Mouse (Mus musculus) liver, embryonic 15.5 days (tissue): ENCODE results near the gene Slc25a42. TPM values are rescaled to one million over a fixed set of nuclear protein-coding genes. Genes with fewer than 3 reads are reported as not detected.
A peak's percentile ranks its signal among the peaks of the same experiment; 100 is the strongest.
"Not testable (repeated sequence)": the region's sequence is repeated elsewhere in the genome, so short reads cannot be mapped to it uniquely, and the experiment has no call there.

Source experiments
- ATAC-seq: fragments of 200-750 bp; cut with Nextera tagmentation; 2 replicates; pipeline ENCODE4 v1.8.0; 2017; ENCODE audit warnings: moderate number of reproducible peaks, mild to moderate bottlenecking, moderate library complexity; ENCODE audit not compliant: insufficient read depth
- H3K27ac ChIP-seq: fragments of 300-500 bp; sonication (generic); replicated peaks from 2 replicates; pipeline ENCODE4 v1.5.1; 2015; ENCODE audit warnings: mild to moderate bottlenecking, inconsistent platforms
- H3K27me3 ChIP-seq: fragments of 300-500 bp; sonication (generic); 2 replicates; pipeline ENCODE4 v1.6.1; 2015; ENCODE audit warnings: mild to moderate bottlenecking, inconsistent platforms
- H3K36me3 ChIP-seq: fragments of 300-500 bp; sonication (generic); replicated peaks from 2 replicates; pipeline ENCODE4 v1.6.1; 2015; ENCODE audit warnings: moderate library complexity, mild to moderate bottlenecking, inconsistent platforms
- H3K4me1 ChIP-seq: fragments of 300-500 bp; sonication (generic); replicated peaks from 2 replicates; pipeline ENCODE4 v1.6.1; 2015; ENCODE audit warnings: inconsistent platforms
- H3K4me2 ChIP-seq: fragments of 300-500 bp; sonication (generic); 2 replicates; pipeline ENCODE4 v1.6.1; 2015; ENCODE audit warnings: moderate library complexity, mild to moderate bottlenecking, inconsistent platforms
- H3K4me3 ChIP-seq: fragments of 300-500 bp; sonication (generic); replicated peaks from 2 replicates; pipeline ENCODE4 v1.5.1; 2015; ENCODE audit warnings: mild to moderate bottlenecking, inconsistent platforms
- H3K9ac ChIP-seq: fragments of 300-500 bp; sonication (generic); 2 replicates; pipeline ENCODE4 v1.6.1; 2015; ENCODE audit warnings: moderate library complexity, mild to moderate bottlenecking, inconsistent platforms
- H3K9me3 ChIP-seq: fragments of 300-500 bp; sonication (generic); replicated peaks from 2 replicates; pipeline ENCODE4 v1.6.1; 2016; ENCODE audit warnings: inconsistent platforms
- WGBS: fragments of 180-500 bp; shearing (Covaris S2); methylation state at CpG from one replicate; pipeline ENCODE4 v1.1.7; 2015; ENCODE audit warnings: mixed read lengths; ENCODE audit not compliant: insufficient replicate concordance; 5-methylcytosine and 5-hydroxymethylcytosine counted together
- polyA plus RNA-seq: library from polyadenylated mRNA; unstranded; fragments of >200 nt; fragmentation: Nextera tagmentation; extraction: Ambion mirVana; gene quantifications from 2 replicates; pipeline ENCODE4 v1.2.1, GENCODE M21; 2015

The Slc25a42 gene
- polyA plus RNA-seq, 1 experiment from 2014 or later, result 8.0 TPM

DNA sequence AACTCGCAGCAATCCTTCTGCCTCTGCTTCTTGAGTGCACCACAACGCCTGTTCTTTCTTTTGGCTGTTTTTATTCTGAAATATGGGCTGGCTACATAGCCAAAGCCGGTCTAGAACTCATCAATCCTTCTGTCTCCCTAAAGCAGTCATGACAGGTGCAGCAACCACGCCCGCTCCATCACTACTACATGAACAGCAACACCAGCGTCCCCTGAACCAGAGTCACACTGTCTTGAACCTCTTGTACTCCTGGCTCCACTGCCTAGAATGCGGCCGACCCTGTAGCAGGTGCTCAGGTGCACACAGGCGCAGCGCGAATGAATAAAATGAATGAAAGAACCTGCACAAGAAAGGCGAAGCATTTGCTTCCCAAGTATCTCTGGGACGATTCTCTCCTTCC, 21.5 kb upstream of the Slc25a42 start:
- no peak for ATAC-seq
- Histone ChIP-seq H3K9ac (peak overlapping the region; percentile 72), H3K27me3 (no peaks in the 10 kb centered on the region), H3K4me3 (peak overlapping the region; percentile 67), H3K4me2 (peak overlapping the region; percentile 98), H3K9me3 (no peaks in the 10 kb centered on the region), H3K4me1 (peaks cover 54% of the 10 kb centered on the region), H3K36me3 (peaks cover 47% of the 10 kb centered on the region), H3K27ac (peak overlapping the region; percentile 93; the same call in 1 of the 2 replicates)
- WGBS, result 5% methylated on average over 13 of the region's 13 CpGs

DNA sequence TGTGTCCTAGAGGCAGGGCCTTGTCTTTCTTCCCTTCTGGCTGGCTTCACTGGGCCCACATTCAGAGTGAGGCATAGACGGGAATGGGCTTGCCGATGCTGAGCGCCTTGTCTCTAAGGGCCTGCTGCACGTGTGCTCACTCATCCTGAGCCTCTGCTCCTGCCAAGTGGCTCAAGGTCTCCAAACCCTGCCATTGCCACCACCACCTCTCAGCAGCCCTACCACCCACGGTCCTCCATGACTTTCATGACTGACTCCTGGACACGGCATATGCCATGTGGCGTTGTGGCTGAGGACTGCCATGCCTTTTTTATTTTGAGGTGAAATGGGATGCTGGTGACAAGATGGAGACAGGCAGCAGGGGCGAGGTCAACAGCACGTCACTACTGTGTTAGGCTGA, 18.7 kb upstream of the Slc25a42 start:
- Histone ChIP-seq H3K27ac (no peak overlapping the region), H3K4me3 (no peak overlapping the region), H3K9ac (no peak overlapping the region), H3K36me3 (peaks cover 44% of the 10 kb centered on the region), H3K27me3 (no peaks in the 10 kb centered on the region), H3K4me2 (no peak overlapping the region), H3K4me1 (peaks cover 29% of the 10 kb centered on the region), H3K9me3 (no peaks in the 10 kb centered on the region)
- WGBS, result 87% methylated on average over 9 of the region's 9 CpGs
- no peak for ATAC-seq

DNA sequence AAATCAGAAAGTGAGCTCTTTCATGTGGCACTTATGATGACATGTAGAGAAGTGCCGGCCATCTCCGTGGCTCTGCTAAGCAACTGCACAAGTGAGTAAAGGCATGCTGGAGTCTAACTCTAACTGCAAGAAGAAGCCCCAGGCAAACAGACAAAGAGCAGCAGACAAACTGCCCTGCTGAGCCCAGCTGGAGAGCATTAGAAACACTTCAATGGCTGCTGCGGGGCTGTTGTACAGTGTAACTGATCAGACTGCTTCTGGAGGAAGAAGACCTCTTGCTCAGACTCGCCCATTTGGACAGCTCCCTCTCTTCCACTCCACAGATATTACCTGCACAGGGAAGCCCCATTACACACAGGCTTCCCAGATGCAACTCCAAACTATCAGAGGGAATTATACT, 15.9 kb upstream of the Slc25a42 start:
- Histone ChIP-seq H3K4me2 (no peak overlapping the region), H3K27ac (no peak overlapping the region), H3K4me1 (peaks cover 10% of the 10 kb centered on the region), H3K4me3 (no peak overlapping the region), H3K27me3 (no peaks in the 10 kb centered on the region), H3K36me3 (peaks cover 62% of the 10 kb centered on the region), H3K9ac (no peak overlapping the region), H3K9me3 (no peaks in the 10 kb centered on the region)
- no peak for ATAC-seq
- WGBS, result 77% methylated on average over 4 of the region's 4 CpGs

DNA sequence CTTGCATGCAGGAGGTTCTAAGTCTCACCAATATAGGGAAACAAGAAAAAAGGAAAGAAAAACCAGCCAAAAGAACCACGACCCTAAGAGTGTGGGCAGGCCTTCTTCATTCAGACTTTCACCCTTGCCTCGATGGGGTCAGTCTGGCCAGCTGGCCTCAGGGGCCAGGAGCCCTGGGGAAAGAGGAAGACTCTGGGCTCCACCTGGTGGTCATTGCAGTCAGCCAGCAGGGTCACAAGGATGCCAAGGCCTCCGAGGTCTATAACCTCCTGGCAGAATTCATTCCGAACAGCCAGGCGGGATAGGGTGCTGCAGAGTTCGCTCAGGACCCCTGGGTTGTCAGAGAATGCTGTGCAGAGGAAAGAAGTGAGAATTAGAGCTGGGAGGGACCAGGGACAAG, 11.2 kb upstream of the Slc25a42 start:
- Histone ChIP-seq H3K9me3 (no peaks in the 10 kb centered on the region), H3K9ac (no peak overlapping the region), H3K4me1 (peaks cover 27% of the 10 kb centered on the region), H3K36me3 (peaks cover 36% of the 10 kb centered on the region), H3K27ac (no peak overlapping the region), H3K4me3 (no peak overlapping the region), H3K27me3 (peaks cover 7% of the 10 kb centered on the region; the same call in 1 of the 2 replicates), H3K4me2 (no peak overlapping the region)
- WGBS, result 45% methylated on average over 6 of the region's 6 CpGs
- ATAC-seq, result no peak

DNA sequence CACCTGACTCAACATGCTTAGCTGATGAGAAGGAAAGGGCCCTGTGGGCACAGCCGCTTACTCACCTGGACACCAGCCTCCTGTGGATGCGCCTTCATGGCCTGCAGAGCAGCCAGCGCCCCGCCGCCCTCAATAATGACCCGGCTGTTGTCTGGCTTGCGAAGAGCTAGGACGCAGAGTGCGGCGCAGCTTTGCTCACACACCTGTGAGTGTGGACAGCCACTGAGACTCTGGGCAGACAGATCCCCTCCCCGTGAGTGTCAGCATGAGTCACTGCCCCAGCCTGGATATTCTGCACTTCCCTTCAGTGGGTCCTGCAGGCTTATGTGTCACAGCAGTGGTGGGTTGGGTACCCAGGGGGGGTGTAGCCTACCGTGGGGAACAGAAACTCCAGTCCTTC, 9.9 kb upstream of the Slc25a42 start:
- Histone ChIP-seq H3K4me3 (no peak overlapping the region), H3K4me2 (no peak overlapping the region), H3K9ac (no peak overlapping the region), H3K4me1 (peaks cover 27% of the 10 kb centered on the region), H3K36me3 (peaks cover 26% of the 10 kb centered on the region), H3K27me3 (peaks cover 8% of the 10 kb centered on the region; the same call in 1 of the 2 replicates), H3K27ac (no peak overlapping the region), H3K9me3 (no peaks in the 10 kb centered on the region)
- ATAC-seq, result no peak
- WGBS, result 83% methylated on average over 12 of the region's 12 CpGs

DNA sequence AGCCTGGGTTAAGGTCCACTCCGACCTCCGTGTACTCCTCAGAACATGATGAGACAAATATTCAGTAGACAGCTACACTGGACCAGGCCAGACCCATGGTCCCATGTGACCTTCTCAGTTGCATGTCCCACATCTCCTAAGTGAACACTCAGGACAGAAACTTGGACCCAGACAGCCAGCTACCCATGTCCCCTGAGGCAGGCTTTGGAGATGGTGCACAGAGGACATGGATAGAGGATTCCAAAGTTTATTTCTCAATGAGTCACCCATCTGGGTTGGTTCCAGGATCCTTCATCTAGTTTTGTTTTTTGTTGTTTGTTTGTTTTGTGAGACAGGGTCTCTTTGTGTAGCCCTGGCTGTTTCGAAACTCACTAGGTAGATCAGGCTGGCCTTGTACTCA, 8.8 kb upstream of the Slc25a42 start:
- H3K27ac ChIP-seq, result 0 out of 2 replicates have a peak overlapping the region, but pooled peaks have one; percentile 38
- no peak overlapping the region for H3K4me2 ChIP-seq
- WGBS, result 58% methylated on average over 3 of the region's 3 CpGs
- peaks cover 8% of the 10 kb centered on the region; the same call in 1 of the 2 replicates for H3K27me3 ChIP-seq
- ATAC-seq, result no peak
- peaks cover 20% of the 10 kb centered on the region for H3K36me3 ChIP-seq
- peaks cover 27% of the 10 kb centered on the region for H3K4me1 ChIP-seq
- no peak overlapping the region for H3K9ac ChIP-seq
- H3K9me3 ChIP-seq, result no peaks in the 10 kb centered on the region
- no peak overlapping the region for H3K4me3 ChIP-seq

DNA sequence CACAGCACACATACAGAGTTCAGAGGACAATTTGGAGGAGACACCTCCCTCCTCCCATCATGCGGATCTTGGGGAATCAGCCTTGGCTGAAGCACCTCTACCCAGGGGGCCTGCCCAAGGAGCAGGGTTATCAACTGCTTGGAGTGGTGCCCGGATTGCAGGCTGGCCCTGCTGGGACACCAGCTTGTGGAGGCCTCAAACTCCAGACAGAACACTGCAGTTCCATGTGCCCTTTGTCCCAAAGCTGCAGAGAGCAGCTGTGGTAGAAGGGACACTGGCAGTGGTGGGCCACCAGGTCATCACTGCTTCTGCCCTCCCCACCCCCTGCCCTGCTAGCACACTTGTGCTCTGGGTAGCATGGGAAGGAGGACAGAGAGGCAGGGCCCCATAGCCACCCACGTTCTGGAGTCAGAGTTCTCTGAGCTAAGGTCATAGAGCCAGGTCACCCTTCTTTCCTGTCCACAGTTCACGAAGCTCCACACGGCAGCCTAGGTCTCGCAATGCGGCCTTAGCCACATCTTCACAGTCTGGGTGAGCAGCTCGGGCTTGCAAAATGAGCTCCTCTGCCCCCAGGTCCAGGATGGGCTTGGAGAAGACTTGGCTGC, 8.2 kb upstream of the Slc25a42 start:
- Histone ChIP-seq H3K9me3 (no peaks in the 10 kb centered on the region), H3K27ac (0 out of 2 replicates have a peak overlapping the region, but pooled peaks have one; percentile 38), H3K4me1 (peaks cover 27% of the 10 kb centered on the region), H3K4me2 (no peak overlapping the region), H3K4me3 (no peak overlapping the region), H3K36me3 (peaks cover 15% of the 10 kb centered on the region), H3K27me3 (peaks cover 8% of the 10 kb centered on the region; the same call in 1 of the 2 replicates), H3K9ac (no peak overlapping the region)
- peak; percentile 15; the same call in 1 of the 2 replicates for ATAC-seq
- 67% methylated on average over 8 of the region's 8 CpGs for WGBS

DNA sequence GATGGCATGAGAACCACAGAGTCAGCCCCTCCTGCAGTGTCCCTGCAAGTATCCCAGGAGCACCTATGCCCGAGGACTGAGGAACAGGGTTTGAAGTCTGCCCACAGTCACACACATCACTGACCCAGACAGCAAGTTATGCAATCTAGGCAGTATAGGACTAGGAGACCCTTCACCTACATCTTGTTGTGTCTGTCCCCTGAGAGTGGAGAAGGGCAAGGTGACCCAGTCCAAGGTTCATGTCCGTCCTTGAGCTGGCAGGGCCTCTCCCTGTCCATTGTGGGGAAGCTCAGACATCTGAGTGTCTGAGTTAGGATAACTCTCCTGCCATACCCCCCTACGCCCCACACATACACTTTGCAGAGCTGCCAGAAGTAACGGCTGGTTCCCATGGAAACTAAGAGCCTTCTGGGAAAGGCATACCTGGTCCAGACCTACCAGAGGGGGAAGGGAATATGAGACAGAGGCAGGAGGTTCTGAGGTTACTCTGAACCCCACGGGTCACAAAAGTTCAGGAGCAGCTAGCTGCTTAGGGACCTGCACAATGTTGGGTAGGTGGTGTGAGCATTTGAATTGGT, 7.1 kb upstream of the Slc25a42 start:
- no peak overlapping the region for H3K4me3 ChIP-seq
- WGBS, result 47% methylated on average over 5 of the region's 5 CpGs
- no peak overlapping the region for H3K4me2 ChIP-seq
- peaks cover 27% of the 10 kb centered on the region for H3K4me1 ChIP-seq
- H3K27ac ChIP-seq, result 0 out of 2 replicates have a peak overlapping the region, but pooled peaks have one; percentile 38
- 0 out of 2 replicates have a peak, but pooled peaks cover 5% of the 10 kb centered on the region for H3K36me3 ChIP-seq
- 0 out of 2 replicates have a peak, but pooled peaks have one; percentile 26 for ATAC-seq
- peaks cover 8% of the 10 kb centered on the region; the same call in 1 of the 2 replicates for H3K27me3 ChIP-seq
- no peak overlapping the region for H3K9ac ChIP-seq
- no peaks in the 10 kb centered on the region for H3K9me3 ChIP-seq

DNA sequence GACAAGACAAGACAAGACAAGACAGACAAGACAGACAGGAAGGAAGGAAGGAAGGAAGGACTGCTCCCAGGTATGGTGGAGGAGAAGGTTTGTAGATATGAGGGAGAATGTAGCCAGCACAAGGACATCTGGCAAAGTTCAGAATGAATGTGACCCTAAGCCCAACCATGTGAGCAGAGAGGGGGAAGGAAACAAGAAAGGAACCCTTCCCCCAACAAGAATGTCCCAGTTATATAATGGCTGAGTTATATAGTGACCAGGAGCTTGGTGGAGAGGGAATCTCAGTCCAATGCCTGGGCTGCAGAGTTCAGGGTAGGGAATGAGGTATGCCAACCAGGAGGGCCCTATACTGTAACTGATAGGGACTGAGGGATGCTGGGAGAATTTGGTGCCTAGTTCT, 5.3 kb upstream of the Slc25a42 start:
- no peak overlapping the region for H3K4me3 ChIP-seq
- H3K9me3 ChIP-seq, result no peaks in the 10 kb centered on the region
- no peaks in the 10 kb centered on the region for H3K36me3 ChIP-seq
- H3K27ac ChIP-seq, result no peak overlapping the region
- peaks cover 37% of the 10 kb centered on the region for H3K4me1 ChIP-seq
- no peak for ATAC-seq
- H3K9ac ChIP-seq, result no peak overlapping the region
- peaks cover 8% of the 10 kb centered on the region; the same call in 1 of the 2 replicates for H3K27me3 ChIP-seq
- no peak overlapping the region for H3K4me2 ChIP-seq

DNA sequence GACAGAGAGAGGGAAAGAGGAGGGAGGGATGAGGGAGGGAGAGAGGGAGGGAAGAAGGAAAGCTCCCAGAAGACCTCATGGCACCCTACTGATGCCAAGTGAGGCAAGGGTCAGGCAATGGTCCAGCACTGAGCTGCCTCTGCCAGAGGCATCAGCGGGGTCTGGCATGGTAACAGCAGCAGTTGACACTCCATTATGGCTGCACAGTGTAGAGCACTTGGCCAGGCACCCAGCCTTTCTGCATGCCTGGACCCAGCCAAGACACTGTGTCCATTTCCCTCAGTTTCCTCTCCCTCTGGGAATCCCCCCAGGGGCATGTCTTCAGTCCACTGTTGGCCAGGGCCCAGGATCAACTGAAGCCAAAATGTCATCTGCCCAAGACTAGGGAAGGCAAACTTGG, 4.5 kb upstream of the Slc25a42 start:
- H3K4me3 ChIP-seq, result no peak overlapping the region
- no peak overlapping the region for H3K4me2 ChIP-seq
- H3K4me1 ChIP-seq, result peaks cover 42% of the 10 kb centered on the region
- no peak overlapping the region for H3K27ac ChIP-seq
- no peaks in the 10 kb centered on the region for H3K9me3 ChIP-seq
- H3K36me3 ChIP-seq, result no peaks in the 10 kb centered on the region
- no peak overlapping the region for H3K9ac ChIP-seq
- no peak for ATAC-seq
- peaks cover 8% of the 10 kb centered on the region; the same call in 1 of the 2 replicates for H3K27me3 ChIP-seq
- 67% methylated on average over 1 of the region's 1 CpGs for WGBS

DNA sequence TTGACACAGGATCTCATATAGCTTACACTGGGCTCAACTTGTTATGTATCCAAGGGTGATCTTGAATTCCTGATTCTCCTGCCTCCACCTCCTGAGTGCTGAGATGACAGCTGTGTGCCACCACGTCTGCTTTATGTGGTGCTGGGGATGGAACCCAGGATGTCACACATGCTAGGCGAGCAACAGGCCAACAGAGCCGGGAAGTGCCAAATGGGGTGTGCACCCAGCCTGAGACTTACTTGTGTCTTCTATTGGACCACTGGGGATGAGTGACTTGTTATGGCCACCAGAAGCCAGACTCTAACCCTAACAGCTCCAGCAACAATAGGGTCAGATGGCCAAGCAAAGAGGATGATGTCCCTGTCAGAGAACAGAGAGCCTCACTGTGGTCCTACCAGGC, 4.1 kb upstream of the Slc25a42 start:
- not testable (repeated sequence) for ATAC-seq, H3K27ac ChIP-seq, H3K9me3 ChIP-seq, H3K36me3 ChIP-seq, H3K4me2 ChIP-seq, H3K4me3 ChIP-seq, H3K27me3 ChIP-seq, H3K9ac ChIP-seq
- 63% methylated on average over 3 of the region's 3 CpGs for WGBS
- H3K4me1 ChIP-seq, result peaks cover 42% of the 10 kb centered on the region
